Mouse (Mus musculus) heart, postnatal 14 days (tissue): ENCODE data around the gene Hps5. TPM values are rescaled to one million over a fixed set of nuclear protein-coding genes. Genes with fewer than 3 reads are reported as not detected.
"Not testable (repeated sequence)": the region's sequence is repeated elsewhere in the genome, so short reads cannot be mapped to it uniquely, and the experiment has no call there.

ENCODE experiments used
- DNase-seq, 2 experiments: peaks; one replicate each; pipeline ENCODE4 v3.0.0; 2021 to 2022
- intact Hi-C: fragments of 180-260 bp; cut with DNase I; formaldehyde crosslinking; loops from one replicate; pipeline ENCODE4 v1.15.1; 2025
- total RNA-seq, 2 experiments: library from RNA; stranded (reverse); gene quantifications; 2 replicates each; pipeline ENCODE4 v1.2.3; 2021

Gene Hps5
- total RNA-seq, 2 experiments from 2014 or later: 8.0 to 12.5 TPM

DNA sequence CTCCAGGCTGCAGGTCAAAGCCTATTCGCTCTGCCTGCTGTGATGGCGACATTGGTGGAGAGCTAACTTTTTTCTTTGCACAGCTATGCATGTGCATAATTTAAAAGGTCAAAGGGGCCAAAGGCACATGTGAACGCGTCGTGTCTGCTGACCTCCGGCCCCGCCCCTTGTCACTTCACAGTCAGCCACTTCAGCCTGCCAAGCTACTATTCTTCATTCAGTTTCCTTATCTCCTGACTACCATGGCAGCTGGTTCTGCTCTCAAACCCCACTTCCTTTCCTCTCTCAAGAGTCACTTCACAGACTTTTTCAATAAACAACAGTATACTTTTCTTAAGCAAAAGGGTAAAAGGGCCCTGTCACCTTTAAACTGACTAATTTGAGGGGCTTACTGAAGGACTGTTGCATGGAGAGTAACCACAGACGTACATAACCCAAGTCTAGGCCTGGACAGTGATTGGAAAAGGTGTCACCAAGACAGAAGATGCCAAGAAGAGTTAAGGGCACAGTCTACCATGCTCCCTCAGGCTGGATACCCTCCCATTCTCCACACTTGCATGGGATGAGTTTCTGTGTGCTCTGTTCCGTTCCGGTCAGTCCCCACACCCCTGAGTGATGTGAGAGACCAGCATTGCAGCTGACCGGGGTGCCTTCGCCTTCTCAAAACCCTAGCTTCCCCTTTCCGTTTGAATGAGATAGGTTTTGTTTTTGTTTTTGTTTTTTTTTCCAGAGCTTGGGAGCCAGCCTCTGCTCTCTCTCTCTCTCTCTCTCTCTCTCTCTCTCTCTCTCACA is 35.1 kb upstream of the Hps5 start:
- intact Hi-C loops: no loop called here
- peak in 1 of 2 experiments; percentile 27 for DNase-seq

DNA sequence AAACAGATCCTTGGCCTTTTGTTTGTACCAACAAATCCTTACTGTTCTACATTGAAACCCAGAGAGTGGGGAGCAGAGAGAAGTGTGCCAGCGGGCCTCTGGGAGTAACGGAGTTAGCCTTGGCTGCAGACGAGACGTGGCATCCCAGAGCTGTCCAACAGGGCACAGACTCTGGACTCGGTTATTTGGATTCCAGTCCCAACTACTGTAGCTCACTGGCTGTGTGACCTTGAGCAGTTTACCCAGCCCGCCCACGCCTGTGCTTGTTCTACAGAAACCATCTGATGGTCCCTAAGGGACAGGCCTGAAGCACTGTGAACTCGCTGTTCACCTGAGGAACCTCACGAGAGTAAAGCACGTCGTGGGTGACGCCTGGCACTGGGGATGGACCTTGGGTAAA is 34.0 kb upstream of the Hps5 start:
- no peak for DNase-seq
- intact Hi-C loops: no loop called here

DNA sequence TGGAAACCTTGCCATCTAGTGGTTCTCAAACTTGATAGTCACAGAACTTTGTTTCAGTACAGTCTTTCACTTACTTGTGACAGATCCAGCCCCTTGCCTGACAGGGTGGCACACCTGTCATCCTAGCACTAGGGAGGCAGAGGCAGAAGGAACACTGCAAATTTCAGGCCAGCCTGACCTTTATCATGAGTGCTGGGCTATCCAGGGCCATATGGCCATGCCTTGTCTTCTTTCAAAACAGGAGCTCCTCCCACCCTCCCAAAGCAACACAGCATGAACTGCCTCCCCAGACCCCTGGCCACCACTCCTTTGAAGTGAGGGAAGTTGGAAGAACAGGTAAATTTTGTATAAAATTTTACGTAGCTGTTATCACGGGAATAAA is 31.9 kb upstream of the Hps5 start:
- intact Hi-C loops: no loop called here
- no peak for DNase-seq

DNA sequence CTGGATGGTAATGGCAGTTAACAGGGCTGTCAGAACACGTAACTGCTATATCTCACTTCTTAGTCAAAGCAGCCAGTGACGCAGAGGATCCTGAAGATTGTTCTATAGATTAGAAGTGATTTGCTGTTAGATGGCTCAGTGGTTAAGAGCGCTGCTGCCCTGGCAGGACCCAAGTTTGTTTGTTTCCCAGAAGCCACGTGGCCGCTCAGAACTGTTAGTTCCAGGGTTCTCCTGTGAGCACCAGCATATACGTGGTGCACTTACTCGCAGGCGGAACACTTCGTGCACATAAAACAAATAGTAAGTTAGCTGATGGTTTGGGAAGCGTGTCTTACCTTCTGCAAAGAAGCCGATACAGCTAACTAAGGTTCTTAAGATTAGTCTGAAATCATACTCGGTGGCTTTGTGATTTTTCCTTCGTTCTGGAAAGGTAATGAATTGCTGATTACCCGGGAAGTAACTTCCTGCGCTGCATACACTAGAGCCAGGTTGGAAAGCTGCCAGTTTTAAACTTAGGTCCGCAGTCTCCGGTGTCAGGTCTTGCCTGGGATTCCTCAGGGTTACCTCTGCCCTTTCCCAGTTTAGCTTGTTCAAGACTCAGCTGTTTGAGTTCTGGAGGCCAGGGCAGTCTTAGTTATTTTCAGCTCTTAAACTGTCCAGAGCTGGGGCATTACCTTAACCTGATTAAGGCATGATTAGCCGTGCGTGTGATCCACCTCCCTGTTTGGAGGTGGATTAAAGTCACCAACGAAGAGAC is 31.4 kb upstream of the Hps5 start:
- peak in 1 of 2 experiments; percentile 19 for DNase-seq

DNA sequence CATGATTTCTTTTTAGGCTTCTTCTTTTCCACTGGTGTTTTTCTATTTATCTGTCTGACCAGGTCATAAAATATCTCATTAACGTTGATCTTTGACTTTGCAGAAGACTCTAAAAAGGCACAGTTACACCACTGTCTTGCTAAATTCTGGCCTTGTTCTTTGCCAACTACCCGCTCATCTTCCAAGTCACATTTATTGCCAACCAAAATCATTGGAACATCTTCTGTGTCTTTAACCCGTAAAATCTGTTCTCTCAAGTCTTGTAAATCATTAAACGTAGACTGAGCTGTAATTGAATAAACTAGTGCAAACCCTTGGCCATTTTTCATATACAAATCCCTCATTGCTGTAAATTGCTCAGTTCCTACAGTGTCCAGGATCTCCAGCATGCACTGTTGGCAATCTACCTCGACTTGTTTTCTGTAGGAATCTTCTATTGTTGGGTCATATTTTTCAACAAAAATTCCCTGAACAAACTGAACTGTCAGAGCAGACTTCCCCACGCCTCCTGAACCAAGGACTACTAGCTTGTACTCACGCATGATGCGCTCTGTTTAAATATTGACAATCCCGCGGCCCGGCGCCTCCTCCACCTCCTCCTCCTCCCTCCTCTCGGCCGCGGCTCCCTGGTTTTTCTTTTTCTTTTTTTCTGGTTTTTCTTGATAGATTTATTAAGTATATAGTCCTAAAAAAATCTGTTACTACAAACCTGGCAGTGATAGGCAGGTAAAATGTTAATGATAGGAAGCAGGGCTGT is 25.2 kb upstream of the Hps5 start:
- intact Hi-C loops: not testable (repeated sequence)

More for the DNA sequence above, 31.4 kb upstream of the Hps5 start:
- intact Hi-C loops: no loop called here

DNA sequence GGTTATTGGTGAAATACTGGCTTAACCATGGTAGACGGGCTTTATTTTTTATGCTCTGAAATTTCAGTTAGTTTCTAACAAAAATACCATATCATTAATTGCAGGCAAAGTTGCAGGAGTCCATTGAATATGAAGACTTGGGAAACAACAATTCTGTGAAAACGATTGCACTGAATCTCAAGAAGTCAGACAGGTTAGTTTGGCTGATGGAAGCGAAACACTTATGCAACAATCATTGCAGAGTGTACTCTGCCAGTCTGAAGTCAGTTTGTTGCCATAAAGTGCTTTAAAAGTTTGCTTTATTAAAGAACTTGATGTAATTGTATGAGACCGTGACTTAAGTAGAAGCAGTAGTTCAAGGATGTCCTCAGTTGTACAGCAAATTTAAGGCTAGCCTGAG is 18.1 kb upstream of the Hps5 start:
- no peak for DNase-seq
- intact Hi-C loops: no loop called here

More for the DNA sequence above, 25.2 kb upstream of the Hps5 start:
- DNase-seq: not testable (repeated sequence)

DNA sequence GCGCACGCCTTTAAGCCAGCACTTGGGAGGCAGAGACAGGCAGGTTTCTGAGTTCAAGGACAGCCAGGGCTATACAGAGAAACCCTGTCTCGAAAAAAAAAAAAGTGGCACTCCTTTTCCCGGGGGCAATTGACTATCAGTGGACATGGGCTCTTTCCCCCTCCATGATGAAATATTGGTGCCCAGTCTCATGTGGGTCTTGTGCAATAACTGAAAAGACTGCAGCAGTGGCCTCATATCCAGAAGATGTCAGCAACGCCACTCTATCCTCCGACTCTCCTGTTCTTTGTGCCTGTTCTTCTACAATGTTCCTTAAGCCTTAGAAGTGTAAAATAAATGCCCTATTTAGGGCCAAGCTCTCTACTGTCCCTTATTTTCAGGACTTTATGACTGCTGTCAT is 14.5 kb upstream of the Hps5 start:
- intact Hi-C loops: no loop called here
- DNase-seq: no peak

DNA sequence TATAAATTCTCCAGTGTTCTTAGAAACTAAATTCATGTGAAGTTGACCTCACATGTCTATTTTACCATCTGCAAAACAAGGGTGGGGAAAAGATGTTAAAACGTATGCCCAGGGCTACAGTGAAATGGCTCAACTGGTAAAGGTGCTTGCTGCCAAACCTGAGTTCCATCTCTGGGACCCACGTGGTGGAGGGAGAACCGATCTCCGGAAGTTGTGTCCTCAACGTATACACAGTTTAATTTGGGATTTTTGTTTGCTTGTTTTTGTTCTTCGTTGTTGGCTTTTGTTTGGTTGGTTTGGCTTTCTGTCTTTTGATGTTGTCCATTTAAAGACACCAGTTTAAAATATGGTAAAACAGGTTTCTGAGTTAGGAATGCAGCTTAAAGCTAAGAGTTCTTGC is 915 bp upstream of the Hps5 start:
- no peak for DNase-seq
- intact Hi-C loops: loop anchor here (5.0 kb wide), 2 partner anchors 121 to 211 kb away; partner anchors contain the start of genes Spty2d1 and Tsg101

DNA sequence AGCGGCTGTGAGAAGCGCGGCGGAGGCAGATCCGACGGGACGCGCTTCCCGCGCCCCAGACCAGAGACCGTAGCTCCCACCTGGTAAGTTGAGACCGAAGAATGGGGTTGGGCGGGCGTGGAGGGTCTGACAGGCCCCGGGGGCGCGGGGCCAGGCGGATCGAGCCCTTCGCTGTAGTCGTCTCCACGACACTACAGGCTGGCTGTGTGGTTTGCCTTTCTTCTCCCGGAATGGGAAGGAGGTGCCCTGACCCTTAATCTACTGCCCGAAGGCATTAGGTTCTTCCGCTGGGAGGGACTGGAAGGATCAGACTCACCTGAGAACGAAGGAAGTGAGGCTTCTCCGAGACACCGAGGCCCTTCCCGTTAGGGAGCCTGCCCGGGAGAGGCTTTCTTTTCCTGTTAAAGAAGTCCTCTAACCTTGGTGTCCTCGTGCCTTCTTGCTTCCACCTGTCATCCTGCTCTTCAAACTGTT is 379 bp upstream of the Hps5 start:
- intact Hi-C loops: loop anchor here (5.0 kb wide), 2 partner anchors 121 to 211 kb away; partner anchors contain the start of genes Spty2d1 and Tsg101

DNA sequence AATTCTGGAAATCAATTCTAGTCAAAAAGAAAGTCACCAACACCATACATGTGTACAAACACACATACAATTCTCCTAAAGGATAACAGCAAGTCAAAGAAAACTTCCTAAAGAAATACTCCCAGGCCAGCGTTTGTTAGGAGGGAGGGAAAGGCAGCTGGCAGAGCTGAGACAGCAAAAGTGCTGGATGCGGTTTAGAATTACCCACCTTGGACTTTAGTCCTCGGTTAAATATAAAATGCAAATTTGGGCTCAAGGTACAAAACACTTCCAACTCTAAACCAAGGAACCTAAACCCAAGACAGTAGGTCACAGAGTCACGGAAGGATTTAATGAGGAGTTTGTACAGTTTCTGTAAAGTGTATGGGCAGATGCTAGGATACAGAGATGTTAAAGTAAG is 2.0 kb downstream of the Hps5 start:
- intact Hi-C loops: no loop called here
- no peak for DNase-seq

More for the DNA sequence above, 379 bp upstream of the Hps5 start:
- DNase-seq: no peak

DNA sequence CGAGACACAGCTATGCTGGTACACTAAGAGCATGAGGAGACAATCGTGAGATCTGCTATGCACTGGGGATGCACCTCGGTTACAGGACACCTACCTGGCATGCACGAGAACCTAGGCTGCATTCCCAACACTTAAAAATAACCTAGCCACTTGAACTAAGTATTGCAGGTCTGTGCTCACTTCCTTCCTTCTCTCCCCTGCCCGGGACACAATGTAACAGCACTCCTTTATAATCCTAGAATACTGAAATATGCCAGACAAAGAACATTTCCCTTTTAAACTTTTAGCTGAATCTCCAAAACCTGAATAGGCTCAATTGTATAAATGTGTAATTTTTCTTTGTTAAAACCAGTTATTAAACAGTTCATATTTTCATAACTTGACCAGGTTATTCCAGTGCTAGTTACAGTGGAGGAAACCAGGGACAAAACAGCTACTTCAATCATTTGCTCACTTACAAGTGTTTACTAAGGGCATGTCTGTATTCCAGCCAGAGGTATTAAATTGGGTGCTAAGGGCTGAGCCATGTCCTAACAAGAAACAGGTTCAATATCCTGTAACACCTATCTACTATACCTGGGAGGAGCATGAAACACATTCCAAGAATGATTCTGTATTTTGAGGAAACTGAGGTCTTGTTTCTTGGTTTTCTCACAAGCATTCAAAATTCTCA is 6.6 kb downstream of the Hps5 start:
- intact Hi-C loops: no loop called here
- no peak for DNase-seq

DNA sequence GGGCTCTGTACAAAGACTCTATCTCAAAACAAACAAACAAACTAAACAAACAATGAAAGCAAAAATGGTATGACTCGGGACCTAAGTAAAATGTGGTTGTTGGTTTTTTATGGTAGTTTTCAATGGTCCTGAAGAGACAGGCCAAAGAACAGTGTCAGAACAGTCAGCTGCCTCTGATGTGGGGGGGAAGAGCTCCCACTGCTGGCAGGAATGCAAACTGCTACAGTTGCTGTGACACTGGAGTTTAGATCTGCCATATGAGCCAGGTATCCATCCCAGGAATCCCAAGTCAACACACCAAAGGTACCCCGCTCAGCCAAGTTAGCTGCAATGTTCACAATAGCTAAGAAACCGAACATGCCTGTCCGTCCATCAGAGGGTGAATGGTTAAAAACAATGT is 25.2 kb downstream of the Hps5 start:
- peak; percentile 56 to 66 for DNase-seq
- intact Hi-C loops: loop anchor here (2.0 kb wide), 1 partner anchor 56 kb away; the partner anchor contains the start of gene Saa3

DNA sequence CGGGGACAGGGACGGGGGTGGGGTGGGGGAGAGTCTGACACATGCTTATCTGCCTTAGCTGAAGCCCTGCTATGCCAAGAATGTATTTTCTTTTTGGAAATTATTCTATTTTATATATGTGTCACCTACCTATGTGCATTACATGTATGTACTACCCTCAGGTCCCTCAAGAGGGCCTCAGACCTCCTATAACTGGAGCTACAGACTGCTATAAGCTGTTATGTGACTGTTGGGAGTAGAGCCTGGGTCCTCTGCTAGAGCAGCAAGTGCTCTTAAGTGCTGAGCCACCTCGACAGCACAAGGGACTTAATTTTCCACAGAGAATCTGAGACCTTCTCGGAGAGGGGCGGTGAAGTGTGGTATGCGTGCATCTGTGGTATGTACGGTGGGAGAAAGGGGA is 27.4 kb downstream of the Hps5 start:
- DNase-seq: no peak
- intact Hi-C loops: no loop called here

DNA sequence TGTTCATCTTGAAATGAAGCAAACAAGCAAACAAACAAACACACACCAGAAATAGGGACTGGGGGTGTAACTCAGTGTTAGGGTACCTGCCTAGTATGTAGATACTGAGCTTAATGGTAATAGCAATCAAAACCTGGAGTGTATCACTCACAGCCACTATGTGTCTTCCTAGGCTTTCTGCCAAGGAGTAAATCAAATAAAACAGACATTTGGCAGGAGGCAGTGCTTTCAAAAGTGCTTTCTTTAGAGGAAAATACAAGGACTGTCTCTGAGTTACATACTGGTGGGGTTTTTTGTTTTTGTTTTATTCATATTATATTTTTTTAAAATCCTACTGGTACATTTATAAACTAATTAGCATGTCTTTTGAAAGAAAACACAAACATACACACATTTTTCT is 28.5 kb downstream of the Hps5 start:
- DNase-seq: no peak
- intact Hi-C loops: no loop called here

DNA sequence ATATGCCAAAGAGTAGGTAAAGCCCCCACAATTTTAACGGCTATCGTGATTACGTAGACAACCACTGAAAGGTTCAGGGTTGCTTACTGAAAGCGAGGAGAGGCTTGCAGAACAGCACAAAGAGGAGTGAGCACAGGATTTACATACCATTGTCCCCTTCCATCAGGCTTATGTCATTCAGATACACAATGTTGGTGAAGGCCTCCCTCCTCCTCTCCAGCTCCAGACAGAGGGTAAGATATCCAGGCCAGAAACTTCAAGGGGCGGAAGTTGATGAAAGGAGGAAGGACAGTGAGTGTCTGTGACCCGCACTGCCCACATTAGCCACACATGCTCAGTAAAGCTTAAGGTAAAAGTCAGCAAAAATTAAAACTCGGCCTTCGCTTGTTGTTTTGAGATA is 31.2 kb downstream of the Hps5 start:
- no peak for DNase-seq
- intact Hi-C loops: no loop called here

DNA sequence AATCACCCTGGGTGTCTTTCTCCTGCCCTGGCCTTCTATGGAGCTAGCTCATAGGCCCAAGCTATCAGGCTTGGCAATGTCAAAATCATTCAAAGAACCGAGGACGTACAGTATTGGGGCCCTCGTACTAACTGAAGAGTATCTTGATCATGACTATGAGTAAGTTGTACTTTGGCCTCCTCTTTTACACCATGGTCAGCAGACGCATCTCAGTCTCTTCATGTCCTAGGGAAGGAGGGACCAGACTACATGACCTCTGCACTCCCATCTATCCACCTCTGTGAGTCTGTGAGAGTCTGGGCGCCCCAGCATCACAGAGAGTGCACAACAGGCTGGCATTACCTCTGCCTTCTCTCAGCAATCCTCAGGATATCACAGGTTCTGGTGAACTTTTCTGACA is 33.3 kb downstream of the Hps5 start:
- no peak for DNase-seq
- intact Hi-C loops: no loop called here

DNA sequence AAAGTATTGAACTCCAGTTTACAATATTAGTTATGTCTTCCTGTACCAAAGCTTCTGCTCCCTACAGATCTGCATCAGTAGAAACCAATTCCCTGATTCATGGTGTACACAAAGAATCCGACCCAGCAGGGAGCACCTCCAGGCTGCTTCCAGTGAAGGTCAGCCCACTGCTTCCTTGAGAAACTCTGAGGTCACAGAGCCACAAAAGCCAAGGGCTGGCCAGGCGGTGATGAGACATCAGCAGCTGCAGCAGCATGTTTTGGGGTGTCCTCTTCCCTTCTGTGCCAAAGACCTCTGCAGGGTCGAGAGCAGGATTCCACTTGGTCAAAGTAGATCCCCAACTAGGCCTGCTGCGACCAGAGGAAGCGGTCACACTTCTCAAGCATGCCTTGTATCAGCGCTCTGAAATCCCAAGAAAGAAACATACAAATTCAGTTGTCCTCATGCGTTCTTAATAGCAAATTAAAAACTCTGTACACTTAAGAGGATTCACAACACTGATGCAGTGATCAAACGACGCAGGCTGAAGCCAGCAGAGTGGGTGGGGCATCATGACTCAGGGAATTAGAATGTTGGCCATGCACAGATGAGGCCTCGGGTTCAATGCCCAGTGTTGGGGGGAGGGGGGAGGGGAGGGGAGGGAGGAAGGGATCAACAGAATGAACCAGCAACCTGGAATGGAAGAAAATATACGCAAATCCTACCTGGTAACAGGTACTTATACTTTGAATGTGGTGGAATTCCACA is 34.6 kb downstream of the Hps5 start:
- DNase-seq: no peak
- intact Hi-C loops: no loop called here

DNA sequence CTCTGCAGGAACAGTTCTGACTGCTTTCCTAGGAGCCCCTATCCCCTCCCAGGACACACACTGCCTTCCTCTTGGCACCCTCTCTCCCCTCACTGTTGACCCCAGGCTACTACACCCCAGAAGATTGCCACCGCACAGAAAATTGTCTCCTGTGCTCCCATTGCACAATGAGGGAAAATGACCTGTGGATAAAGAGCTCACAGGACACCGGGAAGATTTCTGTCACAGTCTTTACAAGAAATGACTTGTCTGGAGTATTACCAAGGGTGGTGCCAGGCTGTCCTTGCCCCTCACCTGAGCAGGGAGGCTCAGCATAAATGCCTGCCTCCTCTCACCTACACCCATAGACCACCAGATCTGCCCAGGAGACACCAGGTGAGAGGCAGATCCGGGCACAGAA is 44.4 kb downstream of the Hps5 start, which contains the start of gene Saa2:
TSS of gene Saa2 (plus strand) at position 301 of the 400 bp plus-strand sequence.
- DNase-seq: no peak
- intact Hi-C loops: no loop called here

DNA sequence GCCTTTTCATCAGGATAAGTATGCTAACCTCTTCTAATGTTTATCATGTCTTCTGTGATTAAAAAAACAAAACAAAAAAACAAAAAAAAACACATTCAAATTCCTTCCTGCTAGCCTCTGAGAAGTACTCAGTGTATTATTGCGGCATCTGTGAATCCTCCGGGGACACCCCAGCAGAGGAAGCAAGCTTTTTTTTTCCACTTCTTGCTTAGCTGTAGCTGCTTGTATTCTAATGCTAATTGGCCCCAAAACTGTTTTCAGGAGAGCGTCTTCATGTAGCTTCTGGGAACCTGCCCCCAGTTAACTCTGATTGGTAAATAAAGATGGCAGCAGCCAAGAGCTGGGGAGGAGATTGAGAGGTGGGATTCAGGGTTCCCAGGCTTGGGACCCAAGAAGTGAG is 47.4 kb downstream of the Hps5 start:
- intact Hi-C loops: no loop called here
- DNase-seq: peak in 1 of 2 experiments; percentile 5
